In the genomic region with DNA sequence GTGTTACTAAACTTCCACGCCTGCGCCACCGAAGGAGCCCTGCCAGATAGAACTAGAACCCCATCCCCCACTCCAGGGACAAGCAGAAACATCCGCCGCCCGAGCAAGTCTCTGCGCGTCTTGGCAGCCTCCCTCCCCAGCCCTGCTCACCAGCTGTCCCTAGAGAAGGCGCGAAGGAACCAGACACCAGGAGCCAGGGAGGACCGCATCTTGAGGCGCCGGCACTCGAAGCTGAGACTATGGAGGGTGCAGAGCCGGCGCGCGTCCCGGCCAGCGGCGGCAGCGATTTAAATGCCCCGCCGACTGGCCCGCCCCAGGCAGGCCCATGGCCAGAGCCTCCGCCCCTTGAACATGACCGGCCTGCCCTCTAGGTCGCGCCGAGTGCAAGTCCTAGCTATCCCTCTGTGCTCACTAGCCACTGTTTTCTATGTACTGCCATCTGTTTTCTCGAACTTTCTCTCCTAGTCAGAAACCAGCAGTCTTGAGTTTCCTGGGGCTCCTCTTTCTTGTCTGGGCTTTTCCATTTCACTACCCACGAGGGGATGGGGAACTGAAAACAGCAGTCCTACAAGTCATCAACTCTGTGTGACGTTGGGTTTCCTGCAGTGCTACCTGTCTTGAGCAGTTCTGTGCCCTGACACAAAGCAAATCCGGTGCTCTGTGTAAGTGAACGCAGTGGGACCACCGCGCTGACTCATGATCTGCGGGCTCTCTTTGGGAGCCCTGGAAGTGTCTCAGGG, we compare ENCODE assay signal across 7 mouse cellular contexts. TPM values are rescaled to one million over a fixed set of nuclear protein-coding genes. Genes with fewer than 3 reads are reported as not detected.
A peak's percentile ranks its signal among the peaks of the same experiment; 100 is the strongest.
DNase-seq lines count a peak whose midpoint lies in the region; ATAC-seq lines count a peak whose summit lies in the region.

A gene (minus strand): TSS at position 590 of the 740 bp plus-strand sequence.

- H3K36me3 ChIP-seq in intestine, embryonic 15.5 days, result no peaks in the 10 kb centered on the region

- 0 out of 2 replicates have a peak within 1 kb of the TSS, but pooled peaks have one; percentile 22 for H3K27ac ChIP-seq in intestine, embryonic 15.5 days

- no peaks in the 10 kb centered on the region for H3K27me3 ChIP-seq in intestine, embryonic 15.5 days (replicated peaks)

- DNase-seq in adipocyte (ENCODE audit: low spot score), result peak; percentile 60
- peak; percentile 79 for DNase-seq in embryo, embryonic 10.5 days (ENCODE audit: low spot score)
- DNase-seq in gastrocnemius, postnatal 4 days (ENCODE audit: low spot score in 2 of 2), result peak; percentile 48 to 64
- peak; percentile 78 to 92 for DNase-seq in left cerebral cortex, postnatal 25 days (ENCODE audit: low spot score in 2 of 2)
- DNase-seq in skeletal muscle tissue, adult 2 months (ENCODE audit: low read depth, low spot score), result peak; percentile 60

- peak within 1 kb of the TSS; percentile 45 for H3K4me3 ChIP-seq in intestine, embryonic 15.5 days (replicated peaks)

- 3% methylated on average over 38 of the region's 38 CpGs for WGBS in intestine, embryonic 15.5 days

- ATAC-seq in intestine, embryonic 15.5 days, result peak; percentile 91
- ATAC-seq in megakaryocyte-erythroid progenitor cell, adult 5-6 weeks (replicated peaks; ENCODE audit: low FRiP score, low TSS enrichment, poor library complexity, severe bottlenecking), result peak; percentile 61

- peak within 1 kb of the TSS; percentile 95 for H3K4me2 ChIP-seq in intestine, embryonic 15.5 days (replicated peaks)

- H3K4me1 ChIP-seq in intestine, embryonic 15.5 days (replicated peaks), result 0 out of 2 replicates have a peak, but pooled peaks cover 3% of the 10 kb centered on the region

- no peaks in the 10 kb centered on the region for H3K9me3 ChIP-seq in intestine, embryonic 15.5 days

- H3K9ac ChIP-seq in intestine, embryonic 15.5 days, result peak within 1 kb of the TSS; percentile 52

- intact Hi-C loops in left cerebral cortex, postnatal 25 days (cut with DNase I), result loop anchor here (5.0 kb wide), 1 partner anchor 72 kb away; no protein-coding TSS in a partner anchor

RNA-seq across cellular contexts. Expression of the gene that starts here (rescaled TPM):
- total RNA-seq in gastrocnemius, postnatal 4 days (2021), result 1 to 10 TPM; 4.1 to 4.4 TPM
- 3.1 and 4.4 TPM in 2 replicates for polyA plus RNA-seq in intestine, embryonic 15.5 days (2015; fragmentation: Nextera tagmentation; extraction: Ambion mirVana)
- 1 to 10 TPM; 1.4 to 2.1 TPM for total RNA-seq in left cerebral cortex, postnatal 25 days (2021)
- total RNA-seq in megakaryocyte-erythroid progenitor cell, adult 5-6 weeks (2014; fragmentation: Nextera tagmentation), result 1.3 TPM in 1 of 2 replicates, not detected in the other
- 0.11 and 0.23 TPM in 2 replicates for total RNA-seq in megakaryocyte-erythroid progenitor cell, adult 5-6 weeks (2017)

Comparison
In these comparisons a context has a peak if more than half of its experiments do, and no peak if none do; other contexts are left out.
1. Peak in every context shown above with its lines: DNase-seq, ATAC-seq, H3K4me3 ChIP-seq and H3K27ac ChIP-seq.